Mouse (Mus musculus) induced T-regulatory cell, adult 2 months (primary cell): ENCODE data around the gene Prkn.

ENCODE experiments used
- DNase-seq: peaks from one replicate; pipeline ENCODE4 v3.0.0-alpha.2; 2012; ENCODE audit warnings: low read depth

Prkn gene

DNA sequence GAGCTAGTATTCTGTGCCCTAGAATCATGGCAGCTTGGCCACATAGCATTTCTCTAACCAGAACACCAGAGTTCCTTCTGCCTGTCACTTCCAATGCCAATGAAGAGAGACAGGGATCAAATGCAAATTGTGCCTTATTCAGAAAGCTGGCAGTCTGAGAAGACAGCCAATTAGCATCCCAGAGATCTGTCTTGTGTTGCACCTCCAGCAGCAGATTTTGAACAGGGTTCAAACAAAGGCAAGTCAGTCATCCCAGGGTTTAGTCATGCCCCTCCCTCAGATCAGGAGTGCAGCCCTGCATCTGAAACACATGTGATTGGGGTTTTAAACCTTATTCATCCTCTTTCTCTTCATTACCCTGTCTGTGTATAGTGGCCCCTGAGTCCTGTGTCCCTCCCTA is 900.5 kb downstream of the Prkn start:
- DNase-seq = no peak

DNA sequence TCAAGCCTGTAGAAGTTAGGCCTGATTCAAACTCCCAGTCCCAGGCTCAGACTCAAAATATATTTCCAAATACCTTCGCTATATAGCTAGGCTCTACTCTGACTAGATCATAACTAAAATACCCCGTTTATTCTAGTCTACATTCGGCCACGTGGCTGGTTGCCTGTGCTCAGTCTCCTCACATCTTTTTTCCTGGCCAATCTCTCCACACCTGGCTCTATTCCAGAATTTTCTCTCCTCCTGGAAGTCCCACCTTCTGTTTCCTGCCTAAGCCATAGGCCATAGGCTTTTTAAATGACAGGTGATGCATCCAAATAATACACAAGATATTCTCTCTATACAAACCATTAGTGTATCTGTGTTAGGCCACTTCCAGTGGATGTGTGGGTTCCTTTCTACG is 901.0 kb downstream of the Prkn start:
- DNase-seq = no peak

DNA sequence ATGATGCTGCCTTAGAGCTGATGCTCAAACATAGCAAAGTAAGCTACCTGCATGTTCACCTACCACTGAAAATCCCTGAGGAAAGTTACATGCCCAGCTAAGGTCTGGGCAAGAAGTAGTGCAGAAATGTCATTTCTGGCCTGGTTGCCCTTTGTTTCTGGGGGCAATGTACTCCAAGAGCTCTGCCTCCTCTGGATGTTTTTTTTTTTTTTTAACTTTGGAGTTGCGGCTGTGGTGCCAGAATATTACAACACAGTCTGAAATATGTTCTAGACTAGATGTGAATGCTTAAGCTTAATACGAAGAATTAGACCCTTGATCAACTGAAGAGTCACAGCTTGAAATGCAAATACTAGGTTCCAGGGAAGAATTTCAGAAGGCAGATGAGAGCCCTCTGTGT is 911.1 kb downstream of the Prkn start:
- DNase-seq = no peak

DNA sequence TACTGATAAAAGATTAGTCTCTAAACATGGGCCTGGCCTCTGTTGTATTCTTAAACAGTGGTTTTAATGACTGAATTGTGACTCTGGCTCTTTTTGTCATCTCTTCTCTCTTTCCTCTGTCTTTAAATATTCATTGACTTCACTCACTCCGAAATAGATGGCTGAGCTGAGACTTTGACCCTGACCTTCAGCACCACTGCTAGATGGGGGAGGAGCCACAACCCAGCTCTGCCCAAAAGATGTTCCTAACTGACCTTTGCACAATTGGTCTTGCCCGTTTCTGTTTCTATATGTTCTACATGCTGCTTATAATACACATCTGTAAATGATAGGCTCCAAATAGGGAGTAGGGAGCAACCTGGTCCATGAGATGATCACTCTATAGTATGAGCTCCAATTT is 912.5 kb downstream of the Prkn start:
- no peak for DNase-seq

DNA sequence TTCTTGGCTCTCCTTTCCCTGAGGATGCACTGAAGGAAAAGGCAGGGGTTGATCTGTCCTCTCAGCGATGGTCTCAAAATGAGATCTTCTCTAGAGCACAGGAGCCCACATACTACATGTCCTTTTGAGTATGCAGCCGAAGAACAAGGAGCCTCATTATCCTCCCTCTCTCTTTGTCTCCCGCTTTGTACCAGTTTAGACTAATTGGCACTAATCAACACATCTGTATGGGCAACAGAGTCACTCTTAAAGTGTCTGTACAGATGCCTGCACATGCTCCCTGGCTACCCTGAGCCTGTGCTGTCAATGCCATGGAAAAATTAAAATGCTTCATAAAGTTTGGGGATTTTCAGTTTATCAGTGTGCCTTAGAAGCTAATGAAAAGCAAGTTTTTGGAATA is 924.9 kb downstream of the Prkn start:
- no peak for DNase-seq

DNA sequence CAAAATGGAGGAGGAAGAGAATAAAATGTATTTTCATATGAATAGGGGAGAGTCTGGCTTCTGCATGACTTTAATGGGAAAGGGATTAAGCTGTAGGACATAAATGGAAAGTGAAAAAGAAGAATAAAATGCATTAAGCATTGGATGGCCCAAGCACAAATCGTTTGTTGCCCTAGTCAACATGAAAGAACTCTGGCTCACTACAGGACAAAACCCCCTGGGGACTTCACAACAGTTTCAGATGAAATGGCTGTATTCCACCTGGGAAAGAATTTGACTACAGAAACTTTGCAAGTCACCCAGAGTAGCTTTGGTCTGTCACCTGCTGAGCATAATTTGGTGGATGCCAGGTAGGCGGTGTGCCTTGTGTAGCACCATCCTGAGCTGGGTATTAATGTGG is 925.4 kb downstream of the Prkn start:
- no peak for DNase-seq

DNA sequence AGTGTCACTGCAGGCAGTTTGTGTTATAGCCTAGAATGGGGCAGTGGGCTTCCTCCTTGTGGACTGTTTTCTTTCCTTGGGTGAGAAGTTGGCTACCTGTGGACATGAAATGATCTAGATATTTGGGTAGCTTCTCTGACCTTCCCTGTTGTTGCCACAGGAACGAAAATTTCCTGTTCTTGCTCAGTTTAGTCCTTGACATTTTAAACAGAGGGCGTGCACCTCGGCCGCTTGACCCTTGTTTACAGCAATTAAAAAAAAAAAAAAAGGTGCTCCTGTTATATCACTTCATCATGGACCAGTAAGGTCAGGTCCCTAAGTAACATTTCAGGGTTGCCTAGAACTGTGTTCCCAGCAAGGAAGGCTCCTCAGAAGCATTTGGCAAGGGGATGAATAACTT is 927.1 kb downstream of the Prkn start:
- no peak for DNase-seq

DNA sequence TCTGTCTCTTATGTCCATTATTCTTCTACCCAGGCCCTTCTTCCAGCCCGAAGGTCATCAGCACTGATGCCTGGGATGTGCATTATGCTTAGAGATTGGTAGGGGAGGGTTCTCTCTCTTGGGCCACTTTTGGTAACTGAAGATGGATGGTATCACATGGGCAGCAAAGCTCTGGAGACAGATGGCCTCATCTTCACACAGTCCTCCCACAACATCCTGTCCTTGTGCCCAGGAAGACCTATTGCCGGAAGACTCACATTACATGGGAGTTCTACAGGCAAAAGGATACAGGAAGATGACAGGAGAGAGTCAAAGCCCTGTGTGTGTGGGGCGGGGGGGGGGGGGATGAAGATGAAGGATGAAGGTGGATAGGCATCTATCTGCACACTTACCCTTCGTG is 928.2 kb downstream of the Prkn start:
- DNase-seq = no peak

DNA sequence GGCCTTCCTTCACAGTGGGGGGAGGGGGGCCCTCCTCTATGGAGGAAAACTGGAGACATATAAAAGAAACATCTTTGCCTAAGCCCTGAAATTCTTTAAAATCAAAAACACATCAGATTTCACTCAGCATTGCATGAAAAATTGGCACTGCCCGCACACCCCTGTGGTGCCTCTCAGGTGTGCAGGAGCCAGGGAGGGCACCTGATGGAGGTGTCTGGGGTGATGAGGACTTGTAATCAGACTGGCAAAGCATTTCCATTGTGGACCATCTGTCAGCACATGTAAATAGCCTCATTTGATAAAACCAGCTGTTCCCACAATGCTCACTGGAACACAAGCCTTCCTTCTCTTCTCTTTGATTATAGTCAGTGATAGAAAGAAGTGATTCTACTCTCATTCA is 928.8 kb downstream of the Prkn start:
- no peak for DNase-seq

DNA sequence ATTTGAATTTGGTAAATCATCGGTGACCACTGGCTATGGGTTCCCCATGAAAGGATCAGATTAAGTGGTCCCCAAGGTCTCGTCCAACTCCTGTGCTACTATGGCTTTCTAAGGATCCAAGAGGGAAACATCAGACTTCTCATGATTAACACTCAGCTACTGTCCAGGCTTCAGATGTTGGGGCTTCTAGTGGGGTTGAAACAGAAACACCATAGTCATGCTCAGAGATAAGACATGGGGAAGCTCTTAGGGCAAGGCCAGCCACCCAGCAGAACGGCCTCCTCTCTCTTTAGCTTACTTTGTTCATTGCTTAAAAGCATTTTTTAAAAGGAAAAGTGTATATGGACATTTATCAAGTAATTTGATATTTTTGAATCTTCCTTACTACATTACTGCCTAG is 929.3 kb downstream of the Prkn start:
- no peak for DNase-seq

DNA sequence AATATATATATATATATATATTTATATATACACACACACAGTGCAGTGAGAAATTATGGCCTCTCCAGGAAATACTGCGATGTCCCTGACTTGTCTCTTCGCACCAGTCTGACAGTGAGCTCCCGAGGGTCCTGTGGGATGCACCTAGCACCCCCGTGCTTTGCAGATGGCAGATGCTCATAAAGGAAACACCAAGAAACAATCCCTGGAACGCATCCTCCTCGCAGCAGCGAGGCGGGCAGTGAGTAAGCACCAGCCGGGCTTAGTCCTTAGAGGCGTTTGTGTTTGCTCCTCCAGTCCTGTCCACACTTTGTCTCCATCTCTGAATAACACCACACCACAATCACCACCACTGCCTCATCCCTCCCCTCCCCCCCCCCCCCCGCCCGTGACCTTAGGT is 939.4 kb downstream of the Prkn start:
- DNase-seq = no peak

DNA sequence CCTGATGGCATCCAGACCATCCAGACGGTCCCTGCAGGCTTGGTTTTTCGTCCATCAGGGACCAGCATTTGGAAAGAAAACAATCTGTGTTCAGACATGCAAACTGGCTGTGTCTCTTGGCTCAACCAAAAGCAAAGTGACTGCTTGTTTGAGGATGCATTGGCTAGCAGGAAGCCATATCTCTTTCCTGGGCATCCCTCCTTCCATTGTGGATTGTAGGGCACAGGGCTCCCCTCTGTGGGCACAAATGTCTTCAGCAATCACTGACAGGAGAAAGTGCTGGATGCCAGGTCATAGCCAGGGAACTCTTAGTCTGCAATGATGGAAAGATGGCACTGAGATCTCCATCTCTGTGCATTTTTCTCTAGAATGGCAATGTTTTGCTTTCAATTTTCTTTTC is 939.8 kb downstream of the Prkn start:
- DNase-seq = no peak

DNA sequence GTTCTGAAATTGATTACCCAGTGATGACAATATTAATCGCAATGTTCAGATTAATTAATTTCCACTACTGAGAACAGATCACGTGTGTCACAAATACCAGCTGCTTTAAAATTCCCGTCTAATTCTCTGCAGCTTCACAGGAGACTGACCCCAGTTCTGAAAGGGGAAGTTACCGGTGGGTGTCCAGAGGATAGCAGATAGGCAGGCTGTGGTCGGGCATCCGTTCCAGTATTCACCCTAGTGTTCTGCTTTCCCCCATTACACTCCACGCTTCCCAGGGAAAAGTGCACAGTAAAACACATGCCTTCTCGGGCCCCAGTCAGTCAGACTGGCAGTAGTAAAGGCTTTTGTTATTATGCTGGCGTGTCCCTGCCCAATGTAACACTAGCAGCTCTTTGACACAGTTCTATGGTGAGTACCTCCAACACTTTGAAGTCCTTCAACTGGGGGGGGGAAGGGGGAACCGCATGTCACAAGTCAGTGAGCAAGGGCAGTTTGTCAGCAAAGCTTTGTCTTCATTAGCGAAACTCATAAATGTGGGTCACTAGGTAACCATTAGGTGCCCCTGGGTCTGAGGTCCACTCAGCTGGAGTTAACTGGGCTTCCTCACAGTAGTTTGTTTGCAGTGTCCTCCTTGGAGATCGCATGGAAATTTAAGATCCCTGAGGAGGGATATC is 940.8 kb downstream of the Prkn start:
- DNase-seq = no peak

DNA sequence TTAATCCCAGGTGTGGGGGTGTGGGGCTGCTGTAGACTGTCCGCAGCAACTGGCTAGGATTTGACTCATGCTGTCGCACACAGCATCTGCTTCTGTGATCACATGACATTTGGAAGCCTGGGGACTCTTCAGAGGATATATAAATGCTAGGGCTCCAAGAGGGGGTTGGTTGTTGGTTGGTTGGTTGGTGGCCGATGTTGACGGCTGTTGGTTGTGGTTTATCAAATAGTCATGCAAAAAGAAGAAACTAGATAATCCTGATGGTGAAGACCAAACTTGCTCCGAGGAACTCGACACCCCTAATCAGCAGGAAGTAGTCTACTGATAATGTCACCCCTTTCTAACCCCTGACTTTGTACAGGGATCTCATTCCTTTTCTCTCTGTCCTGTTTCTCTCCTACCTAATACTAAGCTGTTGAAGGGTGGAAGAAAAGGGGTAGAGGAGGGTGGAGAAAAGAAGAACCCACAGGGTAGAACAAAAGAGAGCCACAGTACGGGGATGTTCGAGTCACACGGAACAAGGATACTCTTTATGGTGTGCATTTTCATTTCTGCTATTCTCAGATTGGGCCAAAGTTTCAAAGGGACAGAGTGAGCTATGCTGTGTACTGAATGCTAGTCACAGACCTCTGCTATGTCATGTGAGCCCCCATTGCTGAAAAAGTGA is 948.2 kb downstream of the Prkn start:
- DNase-seq = no peak

DNA sequence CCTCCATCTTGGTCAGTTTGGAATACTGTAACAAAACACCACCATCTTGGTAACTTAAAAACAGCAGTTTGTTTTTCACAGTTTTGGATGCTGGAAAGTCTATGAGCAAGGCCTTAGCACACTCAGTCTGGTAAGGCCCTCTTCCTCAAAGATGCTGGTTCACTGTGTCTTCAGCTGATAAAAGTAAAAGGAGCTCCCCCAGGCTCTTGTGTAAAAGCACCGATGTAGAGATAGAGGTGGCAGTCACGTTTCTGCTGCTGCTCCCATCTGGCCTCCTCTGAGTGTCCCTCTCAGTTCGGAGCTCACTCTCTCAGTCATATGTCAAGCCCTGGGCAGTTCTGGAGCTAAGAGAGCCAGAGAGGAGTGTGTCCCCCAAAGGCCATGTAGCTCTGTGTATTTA is 955.8 kb downstream of the Prkn start:
- DNase-seq = no peak

DNA sequence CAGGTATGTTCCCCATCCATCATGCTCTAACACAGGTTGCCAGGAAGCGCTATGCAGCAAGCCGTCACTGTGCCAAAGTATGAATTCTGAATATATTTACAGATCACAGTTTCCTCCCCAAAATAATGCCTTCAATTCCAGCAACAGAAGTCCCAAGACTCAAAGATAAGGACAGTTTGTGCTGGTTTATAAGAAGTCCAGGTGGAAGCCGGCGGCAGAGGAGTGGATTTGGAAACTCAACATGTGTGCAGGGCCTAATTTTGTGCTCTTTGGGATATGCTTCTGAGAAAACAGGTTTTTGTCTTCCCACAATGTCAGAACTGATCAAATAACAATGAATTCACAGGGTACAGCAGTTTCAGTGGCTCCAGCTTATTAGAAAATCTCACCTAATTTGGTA is 961.0 kb downstream of the Prkn start:
- no peak for DNase-seq

DNA sequence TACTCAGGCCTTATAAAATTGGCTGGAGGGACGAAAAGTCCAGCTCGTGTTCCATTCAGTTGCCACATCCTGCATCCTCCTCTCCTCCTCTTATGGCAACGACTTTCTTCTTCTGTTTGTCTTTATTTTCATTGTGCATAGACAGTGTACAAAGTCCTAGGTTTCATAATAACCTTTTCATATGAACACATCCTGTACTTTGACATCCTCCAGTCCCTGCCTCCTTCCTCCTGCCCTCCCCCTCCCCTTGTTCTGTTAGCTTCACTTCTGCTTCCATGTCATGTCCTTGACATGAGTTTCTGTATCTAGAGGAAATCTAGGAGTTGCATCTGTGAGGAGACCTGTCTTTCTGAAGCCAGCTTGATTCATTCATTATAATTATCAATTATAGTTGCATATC is 967.1 kb downstream of the Prkn start:
- no peak for DNase-seq

DNA sequence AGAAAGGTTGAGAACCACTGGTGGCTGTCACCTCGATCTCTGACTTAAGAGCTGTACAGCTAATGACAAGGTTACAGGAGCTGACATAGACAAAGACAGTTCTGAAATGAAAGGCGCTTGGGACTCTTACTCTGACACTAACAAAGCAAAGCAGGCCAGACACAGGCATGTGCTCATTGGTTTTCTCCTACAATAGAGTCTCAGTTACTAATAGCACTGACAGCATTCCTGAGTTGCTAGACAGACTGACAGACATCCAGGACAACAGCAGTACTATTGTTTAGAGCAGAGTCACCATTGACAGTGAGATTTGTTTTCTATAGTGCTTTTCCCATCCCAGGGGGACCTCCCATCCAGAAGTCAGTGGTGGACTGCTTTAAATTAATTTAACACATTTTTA is 977.7 kb downstream of the Prkn start:
- no peak for DNase-seq

DNA sequence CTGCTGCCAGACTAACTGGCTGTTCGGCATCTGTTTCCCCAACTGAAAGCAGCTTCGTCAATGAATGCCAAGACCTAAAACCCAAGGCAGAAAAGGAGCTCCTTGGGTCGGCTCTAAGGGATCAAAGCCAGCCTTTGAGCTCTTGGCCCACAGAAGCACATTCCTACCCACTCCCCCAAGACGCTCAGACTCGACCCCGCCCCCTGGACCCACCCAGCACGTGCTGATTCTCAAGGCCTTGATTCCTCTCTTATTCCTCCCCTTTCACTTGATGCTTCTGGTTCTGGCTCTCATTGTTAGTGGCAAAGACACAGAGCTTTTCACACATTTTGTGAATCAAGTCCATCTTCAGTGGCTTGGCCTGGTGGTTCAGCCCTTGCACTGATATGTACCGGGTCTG is 979.3 kb downstream of the Prkn start:
- DNase-seq = no peak

DNA sequence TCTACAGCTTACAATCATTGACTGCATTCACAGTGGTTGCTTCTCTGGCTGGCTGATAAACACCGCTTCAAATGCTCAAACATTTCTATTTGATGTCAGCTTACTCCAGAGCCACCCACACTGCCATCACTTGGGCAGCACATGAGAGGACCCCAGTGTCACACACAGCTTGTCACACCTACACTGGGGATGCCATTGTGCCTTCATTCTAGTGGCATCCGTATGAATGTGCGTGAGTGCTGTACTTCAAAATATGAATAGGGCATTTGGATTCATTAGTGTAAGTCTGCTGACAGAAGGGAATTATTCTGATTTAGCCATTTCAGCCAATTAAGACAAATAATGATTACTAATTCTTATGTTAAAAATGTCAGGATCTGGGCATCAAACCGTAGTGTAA is 980.6 kb downstream of the Prkn start:
- DNase-seq = no peak

DNA sequence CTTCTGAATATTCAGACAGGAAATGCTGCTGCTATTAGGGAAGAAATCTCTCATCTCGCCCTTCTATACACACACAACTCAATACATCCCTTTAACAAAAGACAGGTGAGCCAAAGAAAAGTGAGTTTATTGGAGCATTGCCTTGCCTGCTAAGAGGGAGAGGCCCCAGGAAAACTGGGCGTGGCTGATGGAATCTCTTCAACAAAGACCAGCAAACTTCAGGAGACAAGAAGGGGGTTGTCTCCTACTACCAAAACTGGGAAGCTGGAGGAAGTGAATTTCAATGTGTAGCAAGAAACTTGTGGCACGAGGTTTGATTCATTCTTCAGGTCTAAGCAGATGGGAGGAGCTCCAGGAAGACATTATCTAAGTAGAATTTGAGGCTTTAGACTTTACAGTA is 989.3 kb downstream of the Prkn start:
- no peak for DNase-seq

DNA sequence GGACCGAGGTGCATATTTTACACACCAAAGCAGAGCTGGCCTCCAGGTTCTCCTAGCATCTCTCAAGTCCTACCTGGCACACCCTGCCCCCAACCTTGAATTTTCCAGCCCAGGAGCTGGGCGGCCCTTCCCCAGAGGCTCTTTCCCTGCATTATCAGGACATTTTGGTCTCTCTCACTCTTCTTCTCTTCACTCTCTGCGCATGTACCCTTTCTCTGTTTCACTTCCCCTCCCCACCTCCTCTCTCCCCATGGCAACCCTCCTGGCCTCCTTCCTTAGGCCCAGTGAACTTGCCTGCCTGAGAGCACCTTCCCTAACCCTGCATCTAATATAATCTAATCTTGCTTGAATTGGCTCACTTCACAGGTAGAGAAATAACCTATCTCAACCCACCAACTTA is 996.9 kb downstream of the Prkn start:
- no peak for DNase-seq

DNA sequence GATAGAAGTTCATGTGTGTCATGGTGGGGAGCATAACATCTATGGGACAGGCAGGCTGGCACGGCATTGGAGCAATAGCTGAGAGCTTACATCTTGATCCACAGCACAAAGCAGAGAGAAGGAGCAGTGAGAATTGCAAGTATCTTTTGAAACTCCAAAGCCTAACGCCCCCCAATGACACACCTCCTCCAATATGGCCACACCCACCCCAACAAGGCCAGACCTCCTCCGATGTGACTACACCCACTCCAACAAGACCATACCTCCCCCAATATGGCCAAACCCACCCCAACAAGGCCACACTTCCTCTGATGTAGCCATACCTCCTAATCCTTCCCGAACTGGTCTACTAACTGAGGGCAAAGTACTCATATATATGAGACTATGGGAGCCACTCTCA is 1004.3 kb downstream of the Prkn start:
- DNase-seq = no peak

DNA sequence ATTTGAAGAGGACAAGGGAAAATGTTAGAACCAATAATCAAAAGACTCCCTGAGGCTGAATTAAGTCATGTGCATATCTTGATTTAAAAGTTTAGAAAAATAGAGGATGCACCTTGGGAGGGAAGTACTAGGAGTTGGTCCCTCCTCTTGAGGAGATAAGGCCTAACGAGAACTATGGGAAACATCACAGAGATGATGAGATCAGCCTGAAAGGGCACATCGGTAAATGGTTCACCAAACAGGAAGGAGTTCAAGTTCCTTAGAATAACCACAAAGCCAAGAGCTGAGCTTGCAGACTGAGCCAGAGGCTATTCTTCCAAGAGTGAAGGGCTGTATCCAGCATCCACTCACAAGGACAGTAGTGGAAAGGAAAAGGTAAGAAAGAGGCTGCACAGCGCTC is 1004.8 kb downstream of the Prkn start:
- peak; percentile 7 for DNase-seq
